ENCODE assay signal across 8 mouse cellular contexts in genomic region chr1:81316403-81316994, GRCm38 (mm10).
A peak's percentile ranks its signal among the peaks of the same experiment; 100 is the strongest.
DNase-seq lines count a peak whose midpoint lies in the region; ATAC-seq and TF ChIP-seq lines count a peak whose summit lies in the region.

No protein-coding gene starts in this region.

- no peak overlapping the region for H3K9ac ChIP-seq in intestine, embryonic 14.5 days (ENCODE audit: low read length)
- H3K9ac ChIP-seq in intestine, embryonic 15.5 days = no peak overlapping the region
- H3K9ac ChIP-seq in midbrain, postnatal 0 days (replicated peaks; ENCODE audit: low read length, poor library complexity, severe bottlenecking) = no peak overlapping the region

- no peak overlapping the region for H3K4me3 ChIP-seq in intestine, embryonic 14.5 days (ENCODE audit: low read depth, low read length)
- no peak overlapping the region for H3K4me3 ChIP-seq in intestine, embryonic 15.5 days (replicated peaks)
- no peak overlapping the region for H3K4me3 ChIP-seq in kidney, adult 2 months (ENCODE audit: insufficient read depth, low read depth, low read length)
- H3K4me3 ChIP-seq in limb, embryonic 10.5 days = no peak overlapping the region
- H3K4me3 ChIP-seq in midbrain, postnatal 0 days (ENCODE audit: low read depth, low read length) = no peak overlapping the region

- TF ChIP-seq CTCF in kidney, adult 2 months (conservative IDR thresholded peaks at IDR 0.05; ENCODE audit: insufficient read depth, insufficient read length, low read depth, low read length) = peak; percentile 79
- peak; percentile 96 for TF ChIP-seq CTCF in midbrain, postnatal 0 days (IDR thresholded peaks at IDR 0.05)

- H3K36me3 ChIP-seq in intestine, embryonic 14.5 days (ENCODE audit: control insufficient read depth, insufficient read depth, low read length) = no peaks in the 10 kb centered on the region
- H3K36me3 ChIP-seq in intestine, embryonic 15.5 days = no peaks in the 10 kb centered on the region
- H3K36me3 ChIP-seq in kidney, adult 2 months (ENCODE audit: control insufficient read depth, insufficient read depth, low read length) = no peaks in the 10 kb centered on the region
- no peaks in the 10 kb centered on the region for H3K36me3 ChIP-seq in limb, embryonic 10.5 days
- no peaks in the 10 kb centered on the region for H3K36me3 ChIP-seq in midbrain, postnatal 0 days (ENCODE audit: insufficient read depth, low read length)

- peak; percentile 84 for DNase-seq in intestine, embryonic 14.5 days (ENCODE audit: low spot score)
- peak; percentile 58 for DNase-seq in cerebellum, adult 9-11 months
- peak; percentile 55 to 70 for DNase-seq in frontal cortex, postnatal 25 days (ENCODE audit: low spot score in 2 of 2)
- DNase-seq in kidney, adult 2 months = peak; percentile 61
- peak; percentile 85 for DNase-seq in limb, embryonic 10.5 days (ENCODE audit: low spot score)
- DNase-seq in midbrain, postnatal 0 days (ENCODE audit: low spot score) = peak; percentile 87
- peak; percentile 85 for DNase-seq in testis, postnatal 10 days (ENCODE audit: low spot score)

- H3K4me1 ChIP-seq in intestine, embryonic 14.5 days (replicated peaks; ENCODE audit: control insufficient read depth, insufficient read depth, low read length) = no peaks in the 10 kb centered on the region
- no peaks in the 10 kb centered on the region for H3K4me1 ChIP-seq in intestine, embryonic 15.5 days (replicated peaks)
- H3K4me1 ChIP-seq in kidney, adult 2 months (ENCODE audit: control insufficient read depth, insufficient read depth, low read length) = no peaks in the 10 kb centered on the region
- peaks cover 4% of the 10 kb centered on the region; the same call in 1 of the 2 replicates for H3K4me1 ChIP-seq in limb, embryonic 10.5 days
- H3K4me1 ChIP-seq in midbrain, postnatal 0 days (ENCODE audit: insufficient read depth, low read length) = no peaks in the 10 kb centered on the region; the same call in 1 of the 2 replicates

- ATAC-seq in intestine, embryonic 14.5 days (replicated peaks; ENCODE audit: low FRiP score, low TSS enrichment, low read depth) = no peak
- no peak for ATAC-seq in intestine, embryonic 15.5 days
- ATAC-seq in midbrain, postnatal 0 days (ENCODE audit: low FRiP score) = peak; percentile 69

- no peak overlapping the region for H3K4me2 ChIP-seq in intestine, embryonic 14.5 days (ENCODE audit: low read length)
- H3K4me2 ChIP-seq in intestine, embryonic 15.5 days (replicated peaks) = no peak overlapping the region
- H3K4me2 ChIP-seq in midbrain, postnatal 0 days (ENCODE audit: low read depth, low read length, poor library complexity, severe bottlenecking) = no peak overlapping the region

- 55% methylated on average over 9 of the region's 9 CpGs for WGBS in intestine, embryonic 14.5 days
- 59% methylated on average over 9 of the region's 9 CpGs for WGBS in intestine, embryonic 15.5 days
- 53% methylated on average over 9 of the region's 9 CpGs for WGBS in kidney, adult 2 months
- WGBS in limb, embryonic 10.5 days = 61% methylated on average over 9 of the region's 9 CpGs
- WGBS in midbrain, postnatal 0 days = 54% methylated on average over 9 of the region's 9 CpGs

- no peak for TF ChIP-seq POLR2A in kidney, adult 2 months (IDR thresholded peaks at IDR 0.05; ENCODE audit: low read depth, low read length)

- H3K27me3 ChIP-seq in intestine, embryonic 14.5 days (replicated peaks; ENCODE audit: control insufficient read depth, insufficient read depth, low read length) = no peaks in the 10 kb centered on the region
- H3K27me3 ChIP-seq in intestine, embryonic 15.5 days (replicated peaks) = no peaks in the 10 kb centered on the region
- H3K27me3 ChIP-seq in kidney, adult 2 months (replicated peaks; ENCODE audit: control insufficient read depth, insufficient read depth, low read length) = no peaks in the 10 kb centered on the region
- no peaks in the 10 kb centered on the region for H3K27me3 ChIP-seq in limb, embryonic 10.5 days (ENCODE audit: low read depth, poor library complexity, severe bottlenecking)
- no peaks in the 10 kb centered on the region for H3K27me3 ChIP-seq in midbrain, postnatal 0 days (ENCODE audit: insufficient read depth, low read length)

- no peak overlapping the region for H3K27ac ChIP-seq in intestine, embryonic 14.5 days (ENCODE audit: low read depth)
- no peak overlapping the region for H3K27ac ChIP-seq in intestine, embryonic 15.5 days
- no peak overlapping the region for H3K27ac ChIP-seq in kidney, adult 2 months (ENCODE audit: insufficient read depth, low read depth, low read length)
- no peak overlapping the region for H3K27ac ChIP-seq in limb, embryonic 10.5 days
- H3K27ac ChIP-seq in midbrain, postnatal 0 days (ENCODE audit: low read depth, low read length) = 0 out of 2 replicates have a peak overlapping the region, but pooled peaks have one; percentile 39

- 0 out of 2 replicates have a peak, but pooled peaks cover 2% of the 10 kb centered on the region for H3K9me3 ChIP-seq in intestine, embryonic 14.5 days (ENCODE audit: control insufficient read depth, low read length)
- no peaks in the 10 kb centered on the region for H3K9me3 ChIP-seq in intestine, embryonic 15.5 days
- H3K9me3 ChIP-seq in limb, embryonic 10.5 days (replicated peaks) = no peaks in the 10 kb centered on the region
- no peaks in the 10 kb centered on the region for H3K9me3 ChIP-seq in midbrain, postnatal 0 days (ENCODE audit: low read length)
